Mouse (Mus musculus): ENCODE measurements around the gene Rae1.

Rae1 gene

GRCm38 (mm10) chr2:173049817-173050216 lies 49.9 kb downstream of the Rae1 start:
- no peak for DNase-seq (ENCODE audit: low spot score)

- DNase-seq (ENCODE audit: low spot score): no peak
Measured at GRCm38 (mm10) chr2:173050604-173051382, 50.9 kb downstream of the Rae1 start.

GRCm38 (mm10) chr2:173052881-173053280 lies 53.0 kb downstream of the Rae1 start:
- no peak for DNase-seq (ENCODE audit: low spot score)

GRCm38 (mm10) chr2:173053846-173054245 lies 53.9 kb downstream of the Rae1 start:
- no peak for DNase-seq (ENCODE audit: low spot score)

GRCm38 (mm10) chr2:173056303-173056881 lies 56.5 kb downstream of the Rae1 start:
- DNase-seq (ENCODE audit: low spot score): no peak

GRCm38 (mm10) chr2:173056882-173057315 lies 57.0 kb downstream of the Rae1 start:
- DNase-seq (ENCODE audit: low spot score): no peak

GRCm38 (mm10) chr2:173057623-173058022 lies 57.7 kb downstream of the Rae1 start:
- DNase-seq (ENCODE audit: low spot score): no peak

GRCm38 (mm10) chr2:173058263-173058662 lies 58.3 kb downstream of the Rae1 start:
- no peak for DNase-seq (ENCODE audit: low spot score)

- DNase-seq (ENCODE audit: low spot score): no peak
Measured at GRCm38 (mm10) chr2:173060450-173060849, 60.5 kb downstream of the Rae1 start.

- DNase-seq (ENCODE audit: low spot score): no peak
Measured at GRCm38 (mm10) chr2:173061443-173062351, 61.8 kb downstream of the Rae1 start.

- no peak for DNase-seq (ENCODE audit: low spot score)
Measured at GRCm38 (mm10) chr2:173063219-173063618, 63.3 kb downstream of the Rae1 start.

- no peak for DNase-seq (ENCODE audit: low spot score)
Measured at GRCm38 (mm10) chr2:173064864-173065263, 64.9 kb downstream of the Rae1 start.

Data from layer of hippocampus, adult 11-12 months (tissue).